Mouse (Mus musculus): ENCODE data around the gene Olfr1084. TPM values are rescaled to one million over a fixed set of nuclear protein-coding genes. Genes with fewer than 3 reads are reported as not detected.

The Olfr1084 gene
- not detected for total RNA-seq (2023)

DNA sequence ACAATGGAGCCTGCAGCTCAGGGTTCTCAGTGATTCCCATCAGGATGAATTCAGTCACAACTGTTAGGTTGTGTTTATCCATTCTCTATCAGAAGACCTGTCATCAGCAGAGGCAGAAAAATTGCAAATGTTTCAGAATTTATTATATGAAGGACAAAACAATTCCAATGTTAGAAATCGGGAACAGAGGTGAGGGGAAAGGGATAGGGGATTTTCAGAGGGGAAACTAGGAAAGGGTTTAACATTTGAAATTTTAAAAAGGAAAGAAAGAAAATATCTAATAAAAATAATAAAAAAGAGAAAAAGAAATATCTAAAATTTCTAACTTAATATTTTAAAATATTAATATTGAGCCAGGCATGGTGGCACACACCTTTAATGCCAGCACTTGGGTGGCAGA lies at the start of gene Olfr1084:
TSS of gene Olfr1084 (minus strand) at position 101 of the 400 bp plus-strand sequence.

DNA sequence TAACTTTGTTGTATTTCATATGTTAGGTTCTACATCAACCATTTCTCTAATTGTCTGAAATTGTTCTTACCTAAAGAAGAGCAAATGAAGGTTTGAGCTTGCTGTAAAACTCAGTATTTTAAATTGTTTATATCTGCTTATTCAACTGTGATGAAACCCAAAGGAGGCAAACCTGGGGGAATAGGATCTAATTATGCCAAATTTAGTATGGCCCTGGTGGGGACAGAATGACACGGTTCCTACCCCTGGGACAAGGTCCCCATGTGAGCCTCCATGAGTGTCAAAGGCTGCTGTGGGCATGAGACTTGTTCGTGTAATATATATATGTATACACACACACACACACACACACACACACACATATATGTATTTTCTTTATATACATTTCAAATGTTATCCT lies 40.5 kb upstream of the Olfr1084 start, which contains the start of gene Olfr1086:
TSS of gene Olfr1086 (minus strand) at position 101 of the 400 bp plus-strand sequence.

DNA sequence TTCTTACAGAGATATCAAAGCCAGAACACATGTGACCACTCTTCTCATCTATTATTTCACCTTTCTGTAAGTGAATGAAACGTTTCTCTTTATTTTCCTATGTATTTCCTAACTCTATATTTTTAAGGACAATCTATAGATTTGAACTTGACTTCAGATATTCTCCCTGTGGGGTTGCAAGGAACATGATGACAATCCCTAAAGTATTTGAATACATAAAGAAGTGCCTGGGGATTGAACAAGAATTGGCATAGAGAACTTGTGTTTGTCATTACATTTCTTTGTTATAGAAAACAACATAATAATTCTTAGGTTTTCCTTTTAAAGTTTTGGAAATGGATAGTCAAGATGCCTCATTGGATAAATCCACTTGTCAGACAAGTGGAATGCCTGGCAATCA lies 22.4 kb upstream of the Olfr1084 start, which contains the start of gene Olfr1085:
TSS of gene Olfr1085 (minus strand) at position 101 of the 400 bp plus-strand sequence.

DNA sequence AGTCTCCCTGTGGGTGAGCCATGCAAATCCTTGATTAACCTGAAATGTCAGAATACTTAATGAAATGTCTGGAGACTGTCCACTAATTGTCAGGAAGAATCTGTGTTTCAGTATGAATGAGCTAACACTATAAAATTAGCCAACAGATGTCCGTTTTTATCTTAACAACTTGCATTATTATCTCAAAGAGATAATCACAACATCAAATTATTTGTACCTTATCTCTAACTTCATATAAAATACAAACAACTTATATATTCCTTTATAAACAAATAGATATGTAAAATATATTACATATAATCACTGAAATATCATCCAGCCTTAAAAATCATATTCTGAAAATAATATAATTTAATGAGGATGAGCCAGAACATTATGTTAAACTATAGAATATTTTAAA lies 40.7 kb downstream of the Olfr1084 start, which contains the start of gene Olfr1082:
TSS of gene Olfr1082 (minus strand) at position 101 of the 400 bp plus-strand sequence.

Other genes with a start within 250 kb of the Olfr1084 start
- not detected for gene Olfr1061, start 225.7 kb downstream of the Olfr1084 start, total RNA-seq (2023)
- not detected for gene Olfr1062, start 213.0 kb downstream of the Olfr1084 start, total RNA-seq (2023)
- not detected for gene Olfr1065, start 189.1 kb downstream of the Olfr1084 start, total RNA-seq (2023)
- gene Olfr1066, start 183.5 kb downstream of the Olfr1084 start, total RNA-seq (2023) = not detected
- not detected for gene Olfr228, start 152.3 kb downstream of the Olfr1084 start, total RNA-seq (2023)
- not detected for gene Olfr1076, start 131.3 kb downstream of the Olfr1084 start, total RNA-seq (2023)
- gene Olfr1079, start 97.2 kb downstream of the Olfr1084 start, total RNA-seq (2023) = not detected
- not detected for gene Olfr1080, start 81.5 kb downstream of the Olfr1084 start, total RNA-seq (2023)
- not detected for gene Olfr1082, start 40.8 kb downstream of the Olfr1084 start, total RNA-seq (2023)
- gene Olfr1085, start 22.3 kb upstream of the Olfr1084 start, total RNA-seq (2023) = not detected
- not detected for gene Olfr1086, start 40.4 kb upstream of the Olfr1084 start, total RNA-seq (2023)
- not detected for gene Olfr1087, start 58.7 kb upstream of the Olfr1084 start, total RNA-seq (2023)
- not detected for gene Olfr1089, start 94.0 kb upstream of the Olfr1084 start, total RNA-seq (2023)
- gene Olfr1090, start 119.3 kb upstream of the Olfr1084 start, total RNA-seq (2023) = not detected
- gene Olfr1093, start 142.8 kb upstream of the Olfr1084 start, total RNA-seq (2023) = not detected
- gene Olfr141, start 170.3 kb upstream of the Olfr1084 start, total RNA-seq (2023) = not detected
- not detected for gene Olfr1094, start 184.9 kb upstream of the Olfr1084 start, total RNA-seq (2023)
- gene Olfr1095, start 212.0 kb upstream of the Olfr1084 start, total RNA-seq (2023) = not detected
- not detected for gene Gm13723, start 235.1 kb upstream of the Olfr1084 start, total RNA-seq (2023)